In the genomic region with DNA sequence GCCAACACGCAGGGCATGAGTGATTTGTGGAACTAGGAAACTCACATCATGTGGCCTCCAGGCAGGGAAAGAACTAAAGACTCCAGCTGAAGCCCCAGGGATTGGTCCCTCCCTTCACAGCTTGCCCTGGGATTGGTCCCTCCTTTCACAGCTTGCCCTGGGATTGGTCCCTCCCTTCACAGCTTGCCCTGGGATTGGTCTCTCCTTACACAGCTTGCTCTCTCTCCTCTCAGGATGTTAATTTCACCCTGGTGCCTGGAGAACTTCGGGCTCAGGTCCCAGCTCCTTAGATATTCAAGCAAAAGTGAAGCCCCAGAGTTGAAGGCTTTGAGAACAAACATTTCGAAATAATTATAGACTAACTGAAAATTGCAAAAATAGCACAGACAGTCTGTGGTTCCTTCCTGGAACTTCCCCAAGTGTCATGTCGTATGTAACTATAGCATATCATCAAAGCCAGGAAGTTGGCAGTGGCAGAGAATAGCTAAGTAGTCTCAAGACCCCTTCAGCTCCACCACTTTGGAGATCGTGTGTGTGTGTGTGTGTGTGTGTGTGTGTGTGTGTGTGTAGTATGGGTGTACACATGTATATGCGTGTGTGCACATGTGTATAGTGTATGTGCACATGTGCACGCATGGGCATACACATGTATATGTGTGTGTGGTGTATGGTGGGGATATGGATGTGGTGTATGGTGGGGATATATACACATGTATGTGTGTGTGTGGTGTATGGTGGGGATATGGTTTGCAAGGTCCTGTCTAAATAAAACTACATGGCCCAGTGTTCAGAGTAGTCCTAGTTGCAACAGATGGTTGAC, we compare ENCODE assay signal across 1 mouse cellular context.
TF ChIP-seq lines count a peak whose summit lies in the region.

No protein-coding gene starts in this region.

TF ChIP-seq in MEL, 35 proteins besides CTCF, POLR2A, EP300 and RAD21:
- no peak for TF ChIP-seq GABPA (IDR thresholded peaks at IDR 0.05; ENCODE audit: low read depth, low read length)
- no peak for TF ChIP-seq UBTF (IDR thresholded peaks at IDR 0.05; ENCODE audit: borderline replicate concordance, insufficient read depth, low read depth, low read length)
- TF ChIP-seq KAT2A (conservative IDR thresholded peaks at IDR 0.05; ENCODE audit: low read depth, low read length), result no peak
- TF ChIP-seq ELF1 (IDR thresholded peaks at IDR 0.05; ENCODE audit: low read depth, low read length), result no peak
- no peak for TF ChIP-seq ZKSCAN1 (IDR thresholded peaks at IDR 0.05; ENCODE audit: low read depth, low read length)
- no peak for TF ChIP-seq MYB (IDR thresholded peaks at IDR 0.05; ENCODE audit: low read depth, low read length)
- TF ChIP-seq MEF2A (IDR thresholded peaks at IDR 0.05; ENCODE audit: extremely low read depth, insufficient replicate concordance, low read depth, low read length, poor library complexity, severe bottlenecking), result no peak
- TF ChIP-seq JUND (IDR thresholded peaks at IDR 0.05; ENCODE audit: low read depth, low read length), result no peak
- TF ChIP-seq POLR2AphosphoS2 (IDR thresholded peaks at IDR 0.05; ENCODE audit: low read length), result no peak
- TF ChIP-seq MAFK (IDR thresholded peaks at IDR 0.05; ENCODE audit: borderline replicate concordance, low read depth, low read length), result no peak
- no peak for TF ChIP-seq BHLHE40 (IDR thresholded peaks at IDR 0.05; ENCODE audit: borderline replicate concordance, low read depth, low read length)
- TF ChIP-seq GATA1 (IDR thresholded peaks at IDR 0.05; ENCODE audit: low read depth, low read length), result no peak
- no peak for TF ChIP-seq SMC3 (IDR thresholded peaks at IDR 0.05; ENCODE audit: low read depth, low read length)
- TF ChIP-seq E2F4 (IDR thresholded peaks at IDR 0.05; ENCODE audit: borderline replicate concordance, low read depth, low read length), result no peak
- no peak for TF ChIP-seq ZNF384 (IDR thresholded peaks at IDR 0.05; ENCODE audit: low read depth, low read length)
- no peak for TF ChIP-seq TBP (IDR thresholded peaks at IDR 0.05; ENCODE audit: low read depth, low read length)
- no peak for TF ChIP-seq MYC (IDR thresholded peaks at IDR 0.05; ENCODE audit: low read depth, low read length)
